Mouse (Mus musculus): Measurements from ENCODE around the gene Rbm39. TPM values are rescaled to one million over a fixed set of nuclear protein-coding genes. Genes with fewer than 3 reads are reported as not detected.
"Not testable (repeated sequence)": the region's sequence is repeated elsewhere in the genome, so short reads cannot be mapped to it uniquely, and the experiment has no call there.

Gene Rbm39
- polyA plus RNA-seq, 1 experiment from 2014 or later = 514 TPM

GRCm38 (mm10) chr2:156142820-156143219 is 37.2 kb downstream of the Rbm39 start:
- Histone ChIP-seq H3K27ac (replicated peaks; ENCODE audit: low read depth, low read length) (no peak overlapping the region), H3K36me3 (ENCODE audit: control insufficient read depth, insufficient read depth, low read length) (peaks cover 20% of the 10 kb centered on the region), H3K27me3 (ENCODE audit: control insufficient read depth, insufficient read depth, low read length) (no peaks in the 10 kb centered on the region), H3K4me1 (ENCODE audit: control insufficient read depth, insufficient read depth, low read length) (no peaks in the 10 kb centered on the region), H3K4me3 (replicated peaks; ENCODE audit: low read depth, low read length) (peak overlapping the region; percentile 81; the same call in 1 of the 2 replicates), H3K9ac (replicated peaks; ENCODE audit: low read length) (no peak overlapping the region), H3K9me3 (ENCODE audit: control insufficient read depth, low read length) (no peaks in the 10 kb centered on the region), H3K4me2 (ENCODE audit: low read length) (peak overlapping the region; percentile 56)
- DNase-seq = no peak
- ATAC-seq (ENCODE audit: low FRiP score, low TSS enrichment) = no peak
- 91% methylated on average over 2 of the region's 2 CpGs for WGBS

GRCm38 (mm10) chr2:156135695-156136094 is 44.3 kb downstream of the Rbm39 start:
- WGBS = 90% methylated on average over 6 of the region's 6 CpGs
- H3K9me3 ChIP-seq (ENCODE audit: control insufficient read depth, low read length) = no peaks in the 10 kb centered on the region
- 0 out of 2 replicates have a peak, but pooled peaks cover 5% of the 10 kb centered on the region for H3K36me3 ChIP-seq (ENCODE audit: control insufficient read depth, insufficient read depth, low read length)
- no peak overlapping the region for H3K9ac ChIP-seq (replicated peaks; ENCODE audit: low read length)
- no peaks in the 10 kb centered on the region for H3K4me1 ChIP-seq (ENCODE audit: control insufficient read depth, insufficient read depth, low read length)
- no peak for ATAC-seq (ENCODE audit: low FRiP score, low TSS enrichment)
- no peak overlapping the region for H3K27ac ChIP-seq (replicated peaks; ENCODE audit: low read depth, low read length)
- H3K4me3 ChIP-seq (replicated peaks; ENCODE audit: low read depth, low read length) = no peak overlapping the region
- H3K27me3 ChIP-seq (ENCODE audit: control insufficient read depth, insufficient read depth, low read length) = no peaks in the 10 kb centered on the region
- no peak overlapping the region for H3K4me2 ChIP-seq (ENCODE audit: low read length)
- DNase-seq = no peak

GRCm38 (mm10) chr2:156134161-156134560 is 45.9 kb downstream of the Rbm39 start:
- no peak overlapping the region for H3K4me2 ChIP-seq (ENCODE audit: low read length)
- H3K36me3 ChIP-seq (ENCODE audit: control insufficient read depth, insufficient read depth, low read length) = 0 out of 2 replicates have a peak, but pooled peaks cover 5% of the 10 kb centered on the region
- no peak overlapping the region for H3K9ac ChIP-seq (replicated peaks; ENCODE audit: low read length)
- WGBS = 90% methylated on average over 5 of the region's 5 CpGs
- H3K9me3 ChIP-seq (ENCODE audit: control insufficient read depth, low read length) = no peaks in the 10 kb centered on the region
- H3K27ac ChIP-seq (replicated peaks; ENCODE audit: low read depth, low read length) = no peak overlapping the region
- ATAC-seq (ENCODE audit: low FRiP score, low TSS enrichment) (no peak), DNase-seq (no peak)
- H3K4me3 ChIP-seq (replicated peaks; ENCODE audit: low read depth, low read length) = no peak overlapping the region
- H3K4me1 ChIP-seq (ENCODE audit: control insufficient read depth, insufficient read depth, low read length) = no peaks in the 10 kb centered on the region
- H3K27me3 ChIP-seq (ENCODE audit: control insufficient read depth, insufficient read depth, low read length) = no peaks in the 10 kb centered on the region

GRCm38 (mm10) chr2:156126992-156127391 is 53.0 kb downstream of the Rbm39 start, which contains the start of gene Gm28036:
Gene Gm28036, minus strand, starts transcription at chr2:156127092.
- no peak within 1 kb of the TSS for H3K27ac ChIP-seq (replicated peaks; ENCODE audit: low read depth, low read length)
- no peaks in the 10 kb centered on the region for H3K4me1 ChIP-seq (ENCODE audit: control insufficient read depth, insufficient read depth, low read length)
- peaks cover 26% of the 10 kb centered on the region for H3K36me3 ChIP-seq (ENCODE audit: control insufficient read depth, insufficient read depth, low read length)
- WGBS = 97% methylated on average over 5 of the region's 5 CpGs
- no peak within 1 kb of the TSS for H3K9ac ChIP-seq (replicated peaks; ENCODE audit: low read length)
- H3K27me3 ChIP-seq (ENCODE audit: control insufficient read depth, insufficient read depth, low read length) = no peaks in the 10 kb centered on the region
- no peak for ATAC-seq (ENCODE audit: low FRiP score, low TSS enrichment)
- no peak within 1 kb of the TSS for H3K4me3 ChIP-seq (replicated peaks; ENCODE audit: low read depth, low read length)
- no peak for DNase-seq
- H3K9me3 ChIP-seq (ENCODE audit: control insufficient read depth, low read length) = no peaks in the 10 kb centered on the region
- no peak within 1 kb of the TSS for H3K4me2 ChIP-seq (ENCODE audit: low read length)

GRCm38 (mm10) chr2:156123731-156124130 is 56.3 kb downstream of the Rbm39 start:
- 96% methylated on average over 5 of the region's 5 CpGs for WGBS
- H3K9me3 ChIP-seq (ENCODE audit: control insufficient read depth, low read length) = no peaks in the 10 kb centered on the region
- no peak overlapping the region for H3K9ac ChIP-seq (replicated peaks; ENCODE audit: low read length)
- DNase-seq = no peak
- H3K4me3 ChIP-seq (replicated peaks; ENCODE audit: low read depth, low read length) = no peak overlapping the region
- H3K27ac ChIP-seq (replicated peaks; ENCODE audit: low read depth, low read length) = no peak overlapping the region
- no peak for ATAC-seq (ENCODE audit: low FRiP score, low TSS enrichment)
- H3K36me3 ChIP-seq (ENCODE audit: control insufficient read depth, insufficient read depth, low read length) = peaks cover 23% of the 10 kb centered on the region
- H3K4me1 ChIP-seq (ENCODE audit: control insufficient read depth, insufficient read depth, low read length) = no peaks in the 10 kb centered on the region
- H3K4me2 ChIP-seq (ENCODE audit: low read length) = no peak overlapping the region
- H3K27me3 ChIP-seq (ENCODE audit: control insufficient read depth, insufficient read depth, low read length) = no peaks in the 10 kb centered on the region

- Histone ChIP-seq H3K9ac (replicated peaks; ENCODE audit: low read length) (no peak overlapping the region), H3K4me3 (replicated peaks; ENCODE audit: low read depth, low read length) (no peak overlapping the region), H3K4me2 (ENCODE audit: low read length) (no peak overlapping the region), H3K9me3 (ENCODE audit: control insufficient read depth, low read length) (no peaks in the 10 kb centered on the region), H3K27me3 (ENCODE audit: control insufficient read depth, insufficient read depth, low read length) (no peaks in the 10 kb centered on the region), H3K36me3 (ENCODE audit: control insufficient read depth, insufficient read depth, low read length) (peaks cover 12% of the 10 kb centered on the region; the same call in 1 of the 2 replicates), H3K27ac (replicated peaks; ENCODE audit: low read depth, low read length) (no peak overlapping the region), H3K4me1 (ENCODE audit: control insufficient read depth, insufficient read depth, low read length) (no peaks in the 10 kb centered on the region)
- DNase-seq = no peak
- no peak for ATAC-seq (ENCODE audit: low FRiP score, low TSS enrichment)
These were observed 60.5 kb downstream of the Rbm39 start for GRCm38 (mm10) chr2:156119566-156119965.

- H3K36me3 ChIP-seq (ENCODE audit: control insufficient read depth, insufficient read depth, low read length); H3K27me3 ChIP-seq (ENCODE audit: control insufficient read depth, insufficient read depth, low read length); DNase-seq; ATAC-seq (ENCODE audit: low FRiP score, low TSS enrichment); H3K9me3 ChIP-seq (ENCODE audit: control insufficient read depth, low read length): not testable (repeated sequence)
- Histone ChIP-seq H3K9ac (replicated peaks; ENCODE audit: low read length) (peak overlapping the region; percentile 96; the same call in 1 of the 2 replicates), H3K27ac (replicated peaks; ENCODE audit: low read depth, low read length) (peak overlapping the region; percentile 92), H3K4me1 (ENCODE audit: control insufficient read depth, insufficient read depth, low read length) (peaks cover 16% of the 10 kb centered on the region), H3K4me2 (ENCODE audit: low read length) (peak overlapping the region; percentile 74), H3K4me3 (replicated peaks; ENCODE audit: low read depth, low read length) (peak overlapping the region; percentile 97)
- WGBS = 19% methylated on average over 5 of the region's 5 CpGs
These were observed 68.0 kb downstream of the Rbm39 start for GRCm38 (mm10) chr2:156112080-156112423.

- peak within 1 kb of the TSS; percentile 92 for H3K27ac ChIP-seq (replicated peaks; ENCODE audit: low read depth, low read length)
- H3K36me3 ChIP-seq (ENCODE audit: control insufficient read depth, insufficient read depth, low read length) = no peaks in the 10 kb centered on the region
- peak within 1 kb of the TSS; percentile 96 for H3K9ac ChIP-seq (replicated peaks; ENCODE audit: low read length)
- under 1% methylated on average over 74 of the region's 74 CpGs for WGBS
- DNase-seq (peak; percentile 98), ATAC-seq (ENCODE audit: low FRiP score, low TSS enrichment) (peak; percentile 92)
- peak within 1 kb of the TSS; percentile 74 for H3K4me2 ChIP-seq (ENCODE audit: low read length)
- H3K4me3 ChIP-seq (replicated peaks; ENCODE audit: low read depth, low read length) = peak within 1 kb of the TSS; percentile 97
- no peaks in the 10 kb centered on the region for H3K27me3 ChIP-seq (ENCODE audit: control insufficient read depth, insufficient read depth, low read length)
- no peaks in the 10 kb centered on the region for H3K9me3 ChIP-seq (ENCODE audit: control insufficient read depth, low read length)
- H3K4me1 ChIP-seq (ENCODE audit: control insufficient read depth, insufficient read depth, low read length) = peaks cover 16% of the 10 kb centered on the region
These were observed 68.5 kb downstream of the Rbm39 start, which contains the start of the genes Cpne1 and Rbm12 for GRCm38 (mm10) chr2:156111358-156112079. Gene Cpne1, minus strand, starts transcription at chr2:156111965. Gene Rbm12, minus strand, starts transcription at chr2:156111978.
